Mouse (Mus musculus) hindbrain, embryonic 13.5 days (tissue): ENCODE data around the gene Sdf4. TPM values are rescaled to one million over a fixed set of nuclear protein-coding genes. Genes with fewer than 3 reads are reported as not detected.

ENCODE experiments used
- ATAC-seq: fragments of 200-750 bp; cut with Nextera tagmentation; 2 replicates; pipeline ENCODE4 v1.8.0; 2017; ENCODE audit warnings: moderate TSS enrichment; ENCODE audit not compliant: low FRiP score
- H3K27ac ChIP-seq: fragments of 300-500 bp; sonication (generic); 2 replicates; pipeline ENCODE4 v1.5.1; 2015; ENCODE audit warnings: inconsistent platforms, mild to moderate bottlenecking, moderate library complexity
- H3K27me3 ChIP-seq: fragments of 300-500 bp; sonication (generic); 2 replicates; pipeline ENCODE4 v1.6.1; 2015; ENCODE audit warnings: mild to moderate bottlenecking, inconsistent platforms
- H3K36me3 ChIP-seq: fragments of 300-500 bp; sonication (generic); 2 replicates; pipeline ENCODE4 v1.6.1; 2015; ENCODE audit warnings: mild to moderate bottlenecking, inconsistent platforms
- H3K4me1 ChIP-seq: fragments of 300-500 bp; sonication (generic); replicated peaks from 2 replicates; pipeline ENCODE4 v1.6.1; 2015; ENCODE audit warnings: inconsistent platforms
- H3K4me2 ChIP-seq: fragments of 300-500 bp; sonication (generic); 2 replicates; pipeline ENCODE4 v1.6.1; 2015; ENCODE audit warnings: inconsistent platforms, mild to moderate bottlenecking, moderate library complexity
- H3K4me3 ChIP-seq: fragments of 300-500 bp; sonication (generic); 2 replicates; pipeline ENCODE4 v1.5.1; 2015; ENCODE audit warnings: mild to moderate bottlenecking, inconsistent platforms
- H3K9ac ChIP-seq: fragments of 300-500 bp; sonication (generic); 2 replicates; pipeline ENCODE4 v1.6.1; 2015; ENCODE audit warnings: mild to moderate bottlenecking, inconsistent platforms
- H3K9me3 ChIP-seq: fragments of 300-500 bp; sonication (generic); 2 replicates; pipeline ENCODE4 v1.6.1; 2016; ENCODE audit warnings: inconsistent platforms
- WGBS: fragments of 180-500 bp; shearing (Covaris S2); methylation state at CpG from one replicate; pipeline ENCODE4 v1.1.7; 2015; 5-methylcytosine and 5-hydroxymethylcytosine counted together
- microRNA counts: library from miRNA; unstranded; fragments of <30 nt; microRNA quantifications from one replicate; lab custom pipeline; 2016
- microRNA-seq: library from miRNA; unstranded; fragments of <30 nt; microRNA quantifications from one replicate; pipeline ENCODE4, GENCODE M21; 2016
- polyA plus RNA-seq: library from polyadenylated mRNA; unstranded; fragments of >200 nt; fragmentation: Nextera tagmentation; extraction: Ambion mirVana; gene quantifications from 2 replicates; pipeline ENCODE4 v1.2.1, GENCODE M21; 2015

Gene Sdf4
- polyA plus RNA-seq, 1 experiment from 2014 or later = 126 TPM

DNA sequence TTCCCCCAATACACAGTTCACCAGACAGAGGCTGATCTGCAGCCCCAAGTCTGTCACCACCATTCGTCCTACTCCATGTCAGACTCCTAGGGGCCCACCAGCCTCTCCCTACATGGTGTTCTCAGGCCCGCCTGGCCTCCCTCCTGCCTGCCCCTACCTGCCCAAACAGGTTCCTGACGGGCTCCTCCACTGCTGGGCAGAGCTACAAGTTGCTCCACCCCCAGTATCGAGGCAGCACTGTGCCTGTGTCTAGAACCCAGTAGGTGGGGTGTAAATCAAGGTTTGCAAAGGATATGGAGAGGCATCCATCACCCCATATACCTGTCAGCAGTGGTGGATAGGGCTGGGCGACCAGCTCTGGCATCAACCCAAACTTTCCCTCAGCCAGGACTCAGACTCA, 66.6 kb downstream of the Sdf4 start, which contains the start of gene Ttll10:
Gene Ttll10, minus strand, starts transcription at position 154 of the 400 bp plus-strand sequence.
- H3K9ac ChIP-seq = no peak within 1 kb of the TSS
- H3K4me3 ChIP-seq = no peak within 1 kb of the TSS
- no peak within 1 kb of the TSS for H3K4me2 ChIP-seq
- peaks cover 7% of the 10 kb centered on the region for H3K4me1 ChIP-seq
- WGBS = 51% methylated on average over 5 of the region's 5 CpGs
- no peak within 1 kb of the TSS for H3K27ac ChIP-seq
- H3K36me3 ChIP-seq = no peaks in the 10 kb centered on the region
- no peaks in the 10 kb centered on the region for H3K9me3 ChIP-seq
- H3K27me3 ChIP-seq = 0 out of 2 replicates have a peak, but pooled peaks cover 6% of the 10 kb centered on the region
- ATAC-seq = no peak

GRCm38 (mm10) chr4:156059713-156060112, 67.0 kb downstream of the Sdf4 start:
- Histone ChIP-seq H3K36me3 (no peaks in the 10 kb centered on the region), H3K9ac (no peak overlapping the region), H3K4me2 (no peak overlapping the region), H3K9me3 (no peaks in the 10 kb centered on the region), H3K4me3 (no peak overlapping the region), H3K27ac (no peak overlapping the region), H3K4me1 (peaks cover 8% of the 10 kb centered on the region), H3K27me3 (0 out of 2 replicates have a peak, but pooled peaks cover 6% of the 10 kb centered on the region)
- WGBS = 36% methylated on average over 10 of the region's 10 CpGs
- no peak for ATAC-seq

MicroRNA genes within 50 kb of the gene (microRNA counts, 519-probe panel; counts per million panel counts)
- 51.3 counts per million for microRNA mmu-miR-200a (lab: Ali Mortazavi, UCI)
- 2,607 counts per million, percentile 23 among the panel's probes with 10 or more counts for microRNA mmu-miR-200b (lab: Ali Mortazavi, UCI)
- microRNA mmu-miR-429 (lab: Ali Mortazavi, UCI) = 51.3 counts per million

Small RNAs within 50 kb of the gene (microRNA-seq; reads per million reads assigned to microRNA genes)
- gene Mir200a (4.2 reads per million, percentile 13 among the genes with 10 or more reads in this experiment), gene Mir200b (14.0 reads per million, percentile 25 among the genes with 10 or more reads in this experiment), gene Mir429 (61.4 reads per million, percentile 44 among the genes with 10 or more reads in this experiment)

Other genes with a start within 250 kb of the Sdf4 start
- gene Atad3a, start 231.8 kb upstream of the Sdf4 start, polyA plus RNA-seq = 78.1 and 82.3 TPM in 2 replicates
- gene Vwa1, start 218.2 kb upstream of the Sdf4 start, polyA plus RNA-seq = 23.2 and 24.4 TPM in 2 replicates
- 0.49 and 0.62 TPM in 2 replicates for gene Tmem88b, start 207.0 kb upstream of the Sdf4 start, polyA plus RNA-seq
- not detected in 2 replicates for gene Ankrd65, start 202.4 kb upstream of the Sdf4 start, polyA plus RNA-seq
- 253 and 261 TPM in 2 replicates for gene Mrpl20, start 190.0 kb upstream of the Sdf4 start, polyA plus RNA-seq
- 171 and 173 TPM in 2 replicates for gene Ccnl2, start 180.4 kb upstream of the Sdf4 start, polyA plus RNA-seq
- gene Aurkaip1, start 161.6 kb upstream of the Sdf4 start, polyA plus RNA-seq = 142 and 148 TPM in 2 replicates
- gene Mxra8, start 153.2 kb upstream of the Sdf4 start, polyA plus RNA-seq = 30.8 and 34.4 TPM in 2 replicates
- 7.8 and 8.5 TPM in 2 replicates for gene Dvl1, start 145.5 kb upstream of the Sdf4 start, polyA plus RNA-seq
- 0.47 and 0.57 TPM in 2 replicates for gene Tas1r3, start 129.5 kb upstream of the Sdf4 start, polyA plus RNA-seq
- gene Cptp, start 123.4 kb upstream of the Sdf4 start, polyA plus RNA-seq = 23.3 and 24.1 TPM in 2 replicates
- gene Ints11, start 123.3 kb upstream of the Sdf4 start, polyA plus RNA-seq = 74.8 and 79.2 TPM in 2 replicates
- 52.6 and 54.8 TPM in 2 replicates for gene Pusl1, start 101.1 kb upstream of the Sdf4 start, polyA plus RNA-seq
- gene Acap3, start 101.0 kb upstream of the Sdf4 start, polyA plus RNA-seq = 71.0 and 77.0 TPM in 2 replicates
- 123 and 127 TPM in 2 replicates for gene Ube2j2, start 49.0 kb upstream of the Sdf4 start, polyA plus RNA-seq
- gene C1qtnf12, start 30.6 kb upstream of the Sdf4 start, polyA plus RNA-seq = 9.2 and 12.3 TPM in 2 replicates
- 26.6 and 27.6 TPM in 2 replicates for gene B3galt6, start 223 bp upstream of the Sdf4 start, polyA plus RNA-seq
- gene Tnfrsf4, start 21.0 kb downstream of the Sdf4 start, polyA plus RNA-seq = 0.55 and 1.0 TPM in 2 replicates
- gene Tnfrsf18, start 33.3 kb downstream of the Sdf4 start, polyA plus RNA-seq = 2.3 and 2.9 TPM in 2 replicates
- gene Ttll10, start 66.5 kb downstream of the Sdf4 start, polyA plus RNA-seq = not detected in 2 replicates
- 32.1 and 32.7 TPM in 2 replicates for gene 9430015G10Rik, start 117.1 kb downstream of the Sdf4 start, polyA plus RNA-seq
- gene Rnf223, start 137.6 kb downstream of the Sdf4 start, polyA plus RNA-seq = 0.53 and 0.66 TPM in 2 replicates
- gene Agrn, start 204.6 kb downstream of the Sdf4 start, polyA plus RNA-seq = 120 and 132 TPM in 2 replicates
- 1.4 and 1.7 TPM in 2 replicates for gene Isg15, start 207.9 kb downstream of the Sdf4 start, polyA plus RNA-seq
- gene AW011738, start 210.4 kb downstream of the Sdf4 start, polyA plus RNA-seq = 4.9 and 6.8 TPM in 2 replicates
- gene Perm1, start 223.0 kb downstream of the Sdf4 start, polyA plus RNA-seq = 2.5 and 2.7 TPM in 2 replicates
- 26.4 and 26.6 TPM in 2 replicates for gene Plekhn1, start 242.0 kb downstream of the Sdf4 start, polyA plus RNA-seq
- 49.0 and 53.7 TPM in 2 replicates for gene Noc2l, start 243.1 kb downstream of the Sdf4 start, polyA plus RNA-seq